7 mouse cellular contexts compared by ENCODE assay signal in genomic region chr6:124919695-124920317, GRCm38 (mm10). TPM values are rescaled to one million over a fixed set of nuclear protein-coding genes. Genes with fewer than 3 reads are reported as not detected.
DNase-seq lines count a peak whose midpoint lies in the region; ATAC-seq lines count a peak whose summit lies in the region.

Ptms (minus strand) TSS chr6:124920103.

- 0% methylated on average over 13 of the region's 13 CpGs for WGBS in embryonic facial prominence, embryonic 11.5 days
- 1% methylated on average over 12 of the region's 13 CpGs for WGBS in midbrain, embryonic 11.5 days

- intact Hi-C loops in left cerebral cortex, postnatal 4 days (cut with DNase I) = no loop called here

- DNase-seq in adrenal gland, postnatal 10 days = peak; percentile 94
- DNase-seq in embryonic facial prominence, embryonic 11.5 days (ENCODE audit: low spot score) = peak; percentile 98
- peak; percentile 100 for DNase-seq in heart, adult 11 months
- peak; percentile 99 for DNase-seq in kidney, adult 11 months
- peak; percentile 98 for DNase-seq in left cerebral cortex, postnatal 4 days
- peak; percentile 98 for DNase-seq in midbrain, embryonic 11.5 days (ENCODE audit: low spot score, missing footprints)
- DNase-seq in skeletal muscle tissue, adult 2 months (ENCODE audit: low read depth, low spot score) = peak; percentile 95

- H3K4me3 ChIP-seq in embryonic facial prominence, embryonic 11.5 days (ENCODE audit: low read depth, low read length) = peak within 1 kb of the TSS; percentile 5; the same call in 1 of the 2 replicates
- H3K4me3 ChIP-seq in midbrain, embryonic 11.5 days (ENCODE audit: low read depth, low read length) = no peak within 1 kb of the TSS; the same call in 1 of the 2 replicates

- H3K27ac ChIP-seq in embryonic facial prominence, embryonic 11.5 days (replicated peaks; ENCODE audit: low read depth, low read length) = peak within 1 kb of the TSS; percentile 100
- peak within 1 kb of the TSS; percentile 99 for H3K27ac ChIP-seq in midbrain, embryonic 11.5 days (ENCODE audit: low read depth, low read length)

- H3K36me3 ChIP-seq in embryonic facial prominence, embryonic 11.5 days (replicated peaks; ENCODE audit: control insufficient read depth, insufficient read depth, low read depth, low read length) = no peaks in the 10 kb centered on the region
- peaks cover 1% of the 10 kb centered on the region; the same call in 1 of the 2 replicates for H3K36me3 ChIP-seq in midbrain, embryonic 11.5 days (ENCODE audit: control insufficient read depth, insufficient read depth, low read length)

- peaks cover 6% of the 10 kb centered on the region for H3K4me1 ChIP-seq in embryonic facial prominence, embryonic 11.5 days (ENCODE audit: control insufficient read depth, insufficient read depth, low read length)
- peaks cover 37% of the 10 kb centered on the region for H3K4me1 ChIP-seq in midbrain, embryonic 11.5 days (ENCODE audit: control insufficient read depth, insufficient read depth, low read length)

- no peaks in the 10 kb centered on the region for H3K9me3 ChIP-seq in embryonic facial prominence, embryonic 11.5 days (replicated peaks; ENCODE audit: control insufficient read depth, low read length)
- no peaks in the 10 kb centered on the region for H3K9me3 ChIP-seq in midbrain, embryonic 11.5 days (ENCODE audit: control insufficient read depth, low read length)

- peak within 1 kb of the TSS; percentile 5 for H3K9ac ChIP-seq in embryonic facial prominence, embryonic 11.5 days (replicated peaks; ENCODE audit: low read length)
- peak within 1 kb of the TSS; percentile 13; the same call in 1 of the 2 replicates for H3K9ac ChIP-seq in midbrain, embryonic 11.5 days (ENCODE audit: low read length)

- H3K4me2 ChIP-seq in embryonic facial prominence, embryonic 11.5 days (ENCODE audit: low read depth, low read length) = peak within 1 kb of the TSS; percentile 19; the same call in 1 of the 2 replicates
- peak within 1 kb of the TSS; percentile 97 for H3K4me2 ChIP-seq in midbrain, embryonic 11.5 days

- H3K27me3 ChIP-seq in embryonic facial prominence, embryonic 11.5 days (ENCODE audit: control insufficient read depth, insufficient read depth, low read length) = no peaks in the 10 kb centered on the region
- H3K27me3 ChIP-seq in midbrain, embryonic 11.5 days (ENCODE audit: control insufficient read depth, insufficient read depth, low read length) = no peaks in the 10 kb centered on the region

- peak; percentile 83 for ATAC-seq in embryonic facial prominence, embryonic 11.5 days (replicated peaks; ENCODE audit: insufficient number of reproducible peaks, low FRiP score, low TSS enrichment, low read depth)
- ATAC-seq in midbrain, embryonic 11.5 days (ENCODE audit: low FRiP score) = peak; percentile 85

RNA-seq across cellular contexts. Expression of gene Ptms, which starts in this region (rescaled TPM):
- 100 to 1,000 TPM; 824 to 887 TPM for total RNA-seq in adrenal gland, postnatal 10 days (2021)
- 184 and 213 TPM in 2 replicates for polyA plus RNA-seq in embryonic facial prominence, embryonic 11.5 days (2014; fragmentation: Nextera tagmentation; extraction: Ambion mirVana)
- 1,000 to 10,000 TPM; 1,603 to 1,633 TPM for total RNA-seq in left cerebral cortex, postnatal 4 days (2021)
- 258 and 288 TPM in 2 replicates for polyA plus RNA-seq in midbrain, embryonic 11.5 days (2014; fragmentation: Nextera tagmentation; extraction: Ambion mirVana)
